Mouse (Mus musculus) liver, embryonic 12.5 days (tissue): ENCODE measurements around the gene Kif1b. TPM values are rescaled to one million over a fixed set of nuclear protein-coding genes. Genes with fewer than 3 reads are reported as not detected.

ENCODE experiments used
- ATAC-seq: fragments of 200-750 bp; cut with Nextera tagmentation; 2 replicates; pipeline ENCODE4 v1.8.0; 2017; ENCODE audit warnings: moderate number of reproducible peaks, mild to moderate bottlenecking, moderate library complexity
- H3K27ac ChIP-seq: fragments of 300-500 bp; sonication (generic); 2 replicates; pipeline ENCODE4 v1.5.1; 2016; ENCODE audit warnings: mild to moderate bottlenecking
- H3K27me3 ChIP-seq: fragments of 300-500 bp; sonication (generic); replicated peaks from 2 replicates; pipeline ENCODE4 v1.6.1; 2016; ENCODE audit warnings: mild to moderate bottlenecking, moderate library complexity
- H3K36me3 ChIP-seq: fragments of 300-500 bp; sonication (generic); 2 replicates; pipeline ENCODE4 v1.6.1; 2016; ENCODE audit warnings: mild to moderate bottlenecking, moderate library complexity
- H3K4me1 ChIP-seq: fragments of 300-500 bp; sonication (generic); 2 replicates; pipeline ENCODE4 v1.6.1; 2016
- H3K4me2 ChIP-seq: fragments of 300-500 bp; sonication (generic); 2 replicates; pipeline ENCODE4 v1.6.1; 2016; ENCODE audit warnings: mild to moderate bottlenecking, moderate library complexity
- H3K4me3 ChIP-seq: fragments of 300-500 bp; sonication (generic); 2 replicates; pipeline ENCODE4 v1.5.1; 2016; ENCODE audit warnings: mild to moderate bottlenecking, moderate library complexity
- H3K9ac ChIP-seq: fragments of 300-500 bp; sonication (generic); 2 replicates; pipeline ENCODE4 v1.6.1; 2016; ENCODE audit warnings: mild to moderate bottlenecking, moderate library complexity
- H3K9me3 ChIP-seq: fragments of 300-500 bp; sonication (generic); replicated peaks from 2 replicates; pipeline ENCODE4 v1.6.1; 2016; ENCODE audit warnings: mild to moderate bottlenecking, moderate library complexity
- WGBS: fragments of 180-500 bp; shearing (Covaris S2); methylation state at CpG from one replicate; pipeline ENCODE4 v1.1.7; 2016; ENCODE audit not compliant: insufficient replicate concordance; 5-methylcytosine and 5-hydroxymethylcytosine counted together
- polyA plus RNA-seq: library from polyadenylated mRNA; unstranded; fragments of >200 nt; fragmentation: Nextera tagmentation; extraction: Ambion mirVana; gene quantifications from 2 replicates; pipeline ENCODE4 v1.2.1, GENCODE M21; 2016

Gene Kif1b
- polyA plus RNA-seq, 1 experiment from 2014 or later = 9.1 TPM

DNA sequence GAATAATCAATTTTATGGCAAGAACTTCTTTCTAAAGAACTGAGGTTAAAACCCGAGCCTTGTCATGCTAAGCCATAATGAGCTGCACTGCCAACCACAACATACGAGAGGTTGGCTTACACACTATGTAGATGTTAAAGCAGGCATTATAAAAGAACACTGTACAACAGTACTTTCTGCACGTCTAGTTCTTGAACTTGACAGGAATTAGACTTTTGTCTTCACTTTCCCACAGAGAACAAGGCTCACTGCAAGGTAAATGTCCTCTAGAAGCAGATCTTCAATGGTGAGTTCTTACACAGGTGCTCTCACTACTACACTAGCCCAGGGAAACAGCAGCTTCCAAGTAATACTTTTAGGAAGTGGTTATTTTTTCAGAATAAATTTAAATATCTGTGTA, 46.0 kb downstream of the Kif1b start:
- WGBS = 68% methylated on average over 3 of the region's 3 CpGs
- Histone ChIP-seq H3K4me1 (no peaks in the 10 kb centered on the region), H3K27ac (no peak overlapping the region), H3K27me3 (no peaks in the 10 kb centered on the region), H3K9me3 (no peaks in the 10 kb centered on the region), H3K4me2 (no peak overlapping the region), H3K36me3 (peaks cover 19% of the 10 kb centered on the region), H3K4me3 (no peak overlapping the region), H3K9ac (no peak overlapping the region)
- ATAC-seq = no peak

DNA sequence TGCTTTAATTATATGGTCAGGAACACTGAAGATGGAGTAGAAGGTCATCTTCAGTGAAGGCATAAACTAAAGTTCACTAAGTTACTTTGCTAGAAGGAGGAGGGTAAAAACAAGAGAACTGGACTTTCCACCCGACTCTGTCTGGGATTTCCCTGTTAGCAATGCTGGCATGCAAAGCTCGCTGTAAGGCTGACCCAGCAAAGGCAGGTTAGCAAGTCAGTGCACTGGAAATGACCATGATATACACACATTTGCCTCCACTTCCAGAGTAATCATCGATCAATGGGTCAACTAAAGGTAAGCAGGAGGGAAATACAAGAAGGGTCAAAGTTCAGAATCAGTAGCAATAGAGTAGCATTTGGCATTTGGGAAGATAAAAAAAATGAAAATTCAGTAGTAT, 46.6 kb downstream of the Kif1b start:
- ATAC-seq = no peak
- WGBS = 69% methylated on average over 3 of the region's 3 CpGs

DNA sequence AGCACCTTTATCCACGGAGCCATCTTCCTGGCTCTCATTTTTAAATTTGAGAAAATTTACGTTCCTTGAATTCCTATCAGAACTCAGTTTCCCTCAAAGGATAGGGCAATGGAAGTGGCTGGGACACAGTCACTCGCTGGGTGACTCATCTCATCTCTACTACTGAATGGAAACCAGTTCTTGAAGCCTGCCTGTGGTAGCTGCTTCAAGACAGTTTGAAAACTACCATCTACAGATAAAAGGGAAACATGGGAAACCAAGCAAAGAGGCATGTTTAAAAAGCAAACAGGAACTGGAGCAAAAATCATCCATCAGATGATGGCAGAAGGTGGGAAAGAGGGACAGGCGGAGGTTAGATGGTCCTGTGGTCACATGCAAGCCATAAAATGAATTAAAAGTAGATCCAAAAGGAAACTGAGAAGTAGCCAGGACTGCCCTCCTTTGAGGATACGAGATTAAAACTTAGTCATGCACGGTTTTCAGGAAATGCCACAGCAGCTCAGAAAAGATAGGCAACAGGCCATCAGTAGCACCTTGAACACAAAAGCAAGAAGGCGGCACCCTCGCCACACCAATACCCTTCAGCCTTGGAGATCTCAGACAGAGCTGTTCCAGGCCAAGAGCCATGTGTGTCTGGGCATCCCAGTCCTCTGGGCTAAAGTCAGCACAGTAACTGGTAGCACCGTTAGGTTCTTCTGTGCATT, 48.0 kb downstream of the Kif1b start:
- Histone ChIP-seq H3K36me3 (peaks cover 14% of the 10 kb centered on the region), H3K27me3 (no peaks in the 10 kb centered on the region), H3K27ac (no peak overlapping the region), H3K9me3 (no peaks in the 10 kb centered on the region), H3K4me2 (no peak overlapping the region), H3K4me3 (no peak overlapping the region), H3K9ac (no peak overlapping the region), H3K4me1 (no peaks in the 10 kb centered on the region)
- ATAC-seq = no peak
- WGBS = 60% methylated on average over 9 of the region's 9 CpGs

More for the DNA sequence above, 46.6 kb downstream of the Kif1b start:
- no peaks in the 10 kb centered on the region for H3K4me1 ChIP-seq
- H3K4me3 ChIP-seq = no peak overlapping the region
- no peaks in the 10 kb centered on the region for H3K9me3 ChIP-seq
- H3K36me3 ChIP-seq = peaks cover 16% of the 10 kb centered on the region
- no peak overlapping the region for H3K27ac ChIP-seq
- H3K27me3 ChIP-seq = no peaks in the 10 kb centered on the region
- no peak overlapping the region for H3K4me2 ChIP-seq
- H3K9ac ChIP-seq = no peak overlapping the region

DNA sequence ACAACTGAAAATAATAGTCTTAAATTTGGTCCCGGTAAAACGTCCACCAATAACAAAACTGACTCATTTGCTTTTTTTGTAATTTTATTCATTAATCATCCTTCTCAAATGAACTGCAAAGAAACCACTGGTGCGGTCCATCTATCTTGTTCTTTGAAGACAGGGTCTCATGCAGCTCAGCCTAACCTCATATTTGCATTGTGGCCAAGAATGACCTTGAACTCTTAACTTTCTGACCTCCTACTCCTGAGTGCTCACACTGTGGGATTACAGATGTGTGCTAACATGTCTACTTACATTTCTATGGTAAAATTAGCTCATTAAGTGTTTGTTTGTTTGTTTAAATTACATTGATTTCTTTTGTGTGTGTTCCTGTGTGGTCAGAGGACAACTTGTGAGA, 48.6 kb downstream of the Kif1b start:
- H3K27ac ChIP-seq = no peak overlapping the region
- no peak overlapping the region for H3K4me2 ChIP-seq
- no peaks in the 10 kb centered on the region for H3K9me3 ChIP-seq
- no peak overlapping the region for H3K4me3 ChIP-seq
- H3K36me3 ChIP-seq = peaks cover 14% of the 10 kb centered on the region
- H3K4me1 ChIP-seq = no peaks in the 10 kb centered on the region
- H3K27me3 ChIP-seq = no peaks in the 10 kb centered on the region
- 77% methylated on average over 3 of the region's 3 CpGs for WGBS
- no peak overlapping the region for H3K9ac ChIP-seq
- ATAC-seq = no peak

DNA sequence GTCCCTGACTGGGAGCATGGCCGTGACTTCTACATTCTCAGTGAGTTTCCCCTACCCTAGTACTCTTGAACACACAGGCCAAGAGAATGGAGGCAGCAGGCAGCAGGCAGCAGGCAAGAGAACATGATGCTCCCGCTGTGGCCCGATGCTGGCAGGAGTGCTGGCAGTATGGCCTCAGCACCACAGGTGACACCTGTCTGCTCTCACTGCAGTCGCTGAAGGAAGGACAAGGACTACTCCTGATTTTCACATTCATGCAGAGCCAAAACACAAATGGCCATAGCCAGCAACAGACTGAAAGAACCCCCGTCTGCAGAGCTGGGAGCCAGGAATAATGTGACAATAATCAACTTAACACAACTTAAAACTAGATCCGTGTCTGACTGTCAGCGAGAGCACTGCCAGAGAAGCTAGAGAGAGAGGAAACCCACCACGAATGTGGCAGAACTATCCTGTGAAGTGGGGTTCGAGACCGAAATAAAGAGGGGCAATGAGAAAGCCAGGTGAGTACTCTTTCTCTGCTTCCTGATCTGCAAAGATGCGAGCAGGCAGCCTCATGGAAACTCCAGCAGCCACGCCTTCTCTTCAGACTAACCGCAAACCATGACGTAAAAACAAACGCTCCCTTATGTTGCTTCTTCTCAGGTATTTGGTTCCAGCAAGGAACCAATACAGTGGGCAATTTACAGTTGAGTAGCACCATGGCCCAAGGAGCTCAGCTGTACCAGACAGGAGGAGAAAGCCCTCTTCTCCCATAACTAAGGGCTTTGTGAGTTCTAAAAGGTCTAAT, 50.8 kb downstream of the Kif1b start:
- H3K9ac ChIP-seq = no peak overlapping the region
- H3K27ac ChIP-seq = no peak overlapping the region
- no peaks in the 10 kb centered on the region for H3K9me3 ChIP-seq
- H3K4me1 ChIP-seq = no peaks in the 10 kb centered on the region
- H3K36me3 ChIP-seq = peaks cover 14% of the 10 kb centered on the region
- no peak for ATAC-seq
- H3K4me2 ChIP-seq = no peak overlapping the region
- H3K27me3 ChIP-seq = no peaks in the 10 kb centered on the region
- H3K4me3 ChIP-seq = no peak overlapping the region
- 81% methylated on average over 15 of the region's 15 CpGs for WGBS

DNA sequence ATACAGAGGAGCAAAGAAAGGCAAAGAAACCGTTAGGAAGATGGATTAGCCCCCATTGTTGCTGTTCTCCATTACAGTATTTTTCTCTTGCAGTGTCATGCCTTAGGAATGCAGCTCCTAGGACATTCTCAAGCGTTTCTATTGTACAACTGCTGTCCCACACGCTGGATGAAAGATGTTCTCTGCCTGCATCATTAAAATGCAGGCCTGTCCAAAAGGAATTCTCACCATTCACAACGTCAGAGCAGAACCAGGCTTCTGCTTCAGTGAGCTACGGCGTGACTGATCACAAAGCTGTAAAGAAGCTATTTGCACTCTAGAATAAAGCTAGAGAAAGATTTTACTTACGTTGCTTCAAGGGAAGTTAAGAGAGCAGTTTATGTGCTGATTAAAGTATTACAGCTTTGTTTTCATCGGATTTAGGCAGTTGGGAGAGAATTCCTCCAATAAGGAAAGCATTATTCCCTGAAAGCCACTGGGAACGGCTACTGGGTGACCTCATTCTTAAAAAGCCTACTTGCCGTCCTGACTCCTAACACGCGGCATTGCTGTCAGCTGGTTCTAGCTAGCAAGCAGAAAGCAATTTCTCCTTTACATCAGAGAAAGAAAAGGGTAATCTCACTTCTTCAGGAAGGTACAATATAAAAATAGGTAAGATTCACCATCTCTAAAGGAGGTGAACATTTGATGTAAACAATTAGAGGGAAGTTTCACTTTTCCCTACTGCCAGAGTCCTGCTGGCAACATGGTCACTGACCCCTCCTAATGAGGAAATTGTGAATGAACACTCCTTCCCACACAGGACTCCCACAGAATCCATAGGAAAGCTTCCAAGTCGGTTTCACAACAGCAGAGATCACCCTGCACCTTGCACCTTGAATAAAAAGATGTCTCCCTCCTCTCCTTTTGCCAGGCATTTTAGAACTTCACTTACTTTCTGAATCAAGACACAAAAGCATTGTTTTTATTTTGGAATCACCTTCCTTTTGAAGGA, 51.9 kb downstream of the Kif1b start:
- Histone ChIP-seq H3K27me3 (no peaks in the 10 kb centered on the region), H3K4me3 (no peak overlapping the region), H3K9me3 (no peaks in the 10 kb centered on the region), H3K4me2 (no peak overlapping the region), H3K4me1 (no peaks in the 10 kb centered on the region), H3K9ac (no peak overlapping the region), H3K36me3 (peaks cover 18% of the 10 kb centered on the region), H3K27ac (no peak overlapping the region)
- ATAC-seq = no peak
- 65% methylated on average over 13 of the region's 13 CpGs for WGBS

DNA sequence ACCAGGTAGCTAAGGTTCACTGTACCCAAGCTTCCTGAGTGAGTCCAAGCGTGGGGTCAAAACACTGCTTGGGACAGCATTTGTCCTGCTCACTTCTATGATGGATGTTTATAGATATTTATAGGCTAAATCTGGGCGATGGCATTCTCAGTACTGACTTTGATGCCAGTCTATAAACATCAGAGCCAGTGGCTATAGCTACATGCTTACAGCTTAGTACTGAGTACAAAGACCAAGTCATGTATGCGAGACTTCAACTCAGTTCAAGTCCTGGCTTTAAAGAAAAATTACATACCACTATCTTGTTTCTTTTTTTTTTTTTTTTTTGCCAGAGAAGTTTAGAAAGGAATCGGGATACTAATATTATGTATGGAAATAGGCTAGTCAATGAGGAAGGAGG, 52.7 kb downstream of the Kif1b start:
- H3K9me3 ChIP-seq = no peaks in the 10 kb centered on the region
- WGBS = 75% methylated on average over 4 of the region's 4 CpGs
- no peak overlapping the region for H3K27ac ChIP-seq
- no peak overlapping the region for H3K4me3 ChIP-seq
- H3K27me3 ChIP-seq = no peaks in the 10 kb centered on the region
- peaks cover 18% of the 10 kb centered on the region for H3K36me3 ChIP-seq
- no peak overlapping the region for H3K9ac ChIP-seq
- no peak overlapping the region for H3K4me2 ChIP-seq
- no peak for ATAC-seq
- H3K4me1 ChIP-seq = no peaks in the 10 kb centered on the region

DNA sequence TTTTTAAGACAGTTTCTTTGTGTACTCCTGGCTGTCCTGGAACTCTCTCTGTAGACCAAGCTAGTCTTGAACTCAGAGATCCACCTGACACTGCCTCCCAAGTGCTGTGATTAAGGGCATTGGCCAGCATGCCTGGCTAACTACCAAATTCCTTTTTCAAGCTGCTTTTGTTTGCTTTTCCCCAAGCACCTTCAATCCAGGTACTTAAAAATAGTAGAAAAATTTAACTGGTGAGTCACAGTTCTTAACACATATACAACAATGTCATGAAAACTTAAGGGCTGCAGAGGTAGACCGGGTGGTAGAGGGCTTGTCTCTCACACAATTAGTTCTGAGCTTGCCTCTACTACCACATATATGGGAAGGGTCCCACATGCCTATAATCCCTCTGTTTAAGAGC, 58.2 kb downstream of the Kif1b start:
- Histone ChIP-seq H3K4me3 (no peak overlapping the region), H3K27ac (no peak overlapping the region), H3K27me3 (no peaks in the 10 kb centered on the region), H3K36me3 (peaks cover 21% of the 10 kb centered on the region; the same call in 1 of the 2 replicates), H3K4me1 (no peaks in the 10 kb centered on the region), H3K4me2 (no peak overlapping the region), H3K9me3 (no peaks in the 10 kb centered on the region), H3K9ac (no peak overlapping the region)
- ATAC-seq = no peak
- WGBS = 65% methylated on average over 1 of the region's 1 CpGs

DNA sequence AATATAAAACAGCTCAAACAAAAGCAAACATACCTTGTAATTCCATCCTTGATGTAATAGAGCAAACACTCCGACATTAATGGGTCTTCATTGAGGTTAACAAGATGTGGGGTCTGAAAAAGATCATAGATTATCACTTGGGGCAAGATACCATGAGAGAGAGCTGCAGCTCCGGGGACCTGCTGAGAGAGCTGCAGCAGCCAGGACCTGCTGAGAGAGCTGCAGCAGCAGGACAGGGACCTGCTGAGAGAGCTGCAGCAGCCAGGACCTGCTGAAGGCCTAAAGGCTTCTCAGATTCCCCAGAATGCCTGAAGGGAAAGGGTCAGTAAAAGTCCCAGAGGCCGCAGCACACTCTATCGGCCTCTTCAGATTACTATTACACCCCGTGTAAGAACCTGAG, 59.7 kb downstream of the Kif1b start:
- no peaks in the 10 kb centered on the region for H3K27me3 ChIP-seq
- no peak overlapping the region for H3K9ac ChIP-seq
- H3K4me1 ChIP-seq = no peaks in the 10 kb centered on the region
- H3K27ac ChIP-seq = no peak overlapping the region
- ATAC-seq = no peak
- WGBS = 71% methylated on average over 5 of the region's 5 CpGs
- H3K36me3 ChIP-seq = peaks cover 21% of the 10 kb centered on the region; the same call in 1 of the 2 replicates
- H3K4me2 ChIP-seq = no peak overlapping the region
- H3K9me3 ChIP-seq = no peaks in the 10 kb centered on the region
- H3K4me3 ChIP-seq = no peak overlapping the region

DNA sequence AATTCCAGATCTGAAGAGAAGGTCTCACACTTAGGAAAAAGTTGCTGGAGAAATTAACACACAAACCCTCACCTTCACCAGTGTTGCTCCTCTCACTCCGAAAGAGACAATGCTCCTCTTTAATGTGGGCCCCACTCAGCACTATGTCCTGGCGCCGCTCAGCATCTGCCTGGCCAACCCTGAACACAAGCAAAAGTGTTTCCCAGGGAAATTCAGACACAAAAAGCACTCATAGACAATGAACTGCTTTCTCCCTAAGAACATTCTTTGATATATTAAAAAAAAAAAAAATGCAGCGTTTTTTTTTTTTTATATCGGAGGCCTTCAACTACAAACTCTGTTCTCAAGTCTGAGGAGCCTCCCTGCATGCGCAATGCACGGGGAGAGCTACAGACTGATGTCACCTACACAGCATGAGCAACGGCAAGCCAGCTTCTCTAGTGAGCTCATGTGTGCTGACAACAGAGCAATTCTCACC, 60.3 kb downstream of the Kif1b start:
- Histone ChIP-seq H3K4me2 (no peak overlapping the region), H3K4me1 (no peaks in the 10 kb centered on the region), H3K4me3 (no peak overlapping the region), H3K36me3 (peaks cover 21% of the 10 kb centered on the region; the same call in 1 of the 2 replicates), H3K9ac (no peak overlapping the region), H3K27me3 (no peaks in the 10 kb centered on the region), H3K27ac (no peak overlapping the region), H3K9me3 (no peaks in the 10 kb centered on the region)
- WGBS = 80% methylated on average over 8 of the region's 8 CpGs
- no peak for ATAC-seq

DNA sequence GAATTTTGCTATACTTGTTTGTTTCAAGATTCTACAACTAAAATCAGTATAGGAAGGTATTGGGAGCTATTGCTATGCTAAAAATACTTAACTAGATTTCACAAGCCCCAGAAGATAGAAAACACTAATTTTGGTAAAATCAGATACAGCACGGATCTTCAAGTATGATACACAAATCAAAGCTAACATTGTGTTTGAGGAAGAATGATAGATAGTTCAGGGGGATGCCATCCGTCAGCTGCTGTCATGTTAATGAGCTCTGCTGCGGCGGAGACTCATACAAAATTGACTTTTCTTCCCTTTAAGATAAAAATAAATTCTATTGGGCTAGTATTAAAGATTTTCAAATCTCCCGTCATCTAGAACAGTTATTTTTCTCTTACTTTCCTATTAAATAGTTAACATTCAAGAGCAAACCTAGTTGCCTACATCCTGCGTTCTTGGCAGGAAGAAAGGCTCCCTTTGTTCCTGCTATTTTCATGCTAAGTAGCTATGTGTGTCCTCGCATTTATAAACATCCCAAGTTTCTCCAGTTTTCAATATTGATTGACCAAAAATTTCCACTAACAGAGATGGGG, 60.8 kb downstream of the Kif1b start:
- peaks cover 21% of the 10 kb centered on the region; the same call in 1 of the 2 replicates for H3K36me3 ChIP-seq
- no peaks in the 10 kb centered on the region for H3K9me3 ChIP-seq
- WGBS = 78% methylated on average over 7 of the region's 7 CpGs
- no peak overlapping the region for H3K4me2 ChIP-seq
- no peaks in the 10 kb centered on the region for H3K27me3 ChIP-seq
- H3K4me1 ChIP-seq = no peaks in the 10 kb centered on the region
- no peak overlapping the region for H3K4me3 ChIP-seq
- H3K9ac ChIP-seq = no peak overlapping the region
- ATAC-seq = no peak
- no peak overlapping the region for H3K27ac ChIP-seq
